Mouse (Mus musculus) hindbrain, postnatal 0 days (tissue): Measurements from ENCODE around the gene Vps11. TPM values are rescaled to one million over a fixed set of nuclear protein-coding genes. Genes with fewer than 3 reads are reported as not detected.

ENCODE experiments used
- ATAC-seq: fragments of 200-750 bp; cut with Nextera tagmentation; 2 replicates; pipeline ENCODE4 v1.8.0; 2017; ENCODE audit warnings: mild to moderate bottlenecking, moderate TSS enrichment, moderate library complexity
- DNase-seq: peaks from one replicate; pipeline ENCODE4 v3.0.0-alpha.2; 2015; ENCODE audit warnings: low spot score
- H3K27ac ChIP-seq: fragments of 300-500 bp; sonication (generic); 2 replicates; pipeline ENCODE4 v1.5.1; 2014; ENCODE audit warnings: mild to moderate bottlenecking
- H3K27me3 ChIP-seq: fragments of 300-500 bp; sonication (generic); 2 replicates; pipeline ENCODE4 v1.6.1; 2014; ENCODE audit warnings: low read length, mixed read lengths; ENCODE audit not compliant: insufficient read depth
- H3K36me3 ChIP-seq: fragments of 300-500 bp; sonication (generic); 2 replicates; pipeline ENCODE4 v1.6.1; 2014; ENCODE audit warnings: low read length, mixed read lengths; ENCODE audit not compliant: insufficient read depth
- H3K4me1 ChIP-seq: fragments of 300-500 bp; sonication (generic); 2 replicates; pipeline ENCODE4 v1.6.1; 2014; ENCODE audit warnings: antibody characterized with exemption, low read length, mixed read lengths; ENCODE audit not compliant: insufficient read depth
- H3K4me2 ChIP-seq: fragments of 300-500 bp; sonication (generic); 2 replicates; pipeline ENCODE4 v1.6.1; 2014; ENCODE audit warnings: low read depth, mild to moderate bottlenecking, low read length, moderate library complexity, mixed read lengths
- H3K4me3 ChIP-seq: fragments of 300-500 bp; sonication (generic); 2 replicates; pipeline ENCODE4 v1.5.1; 2014; ENCODE audit warnings: low read length
- H3K9ac ChIP-seq: fragments of 300-500 bp; sonication (generic); replicated peaks from 2 replicates; pipeline ENCODE4 v1.6.1; 2014; ENCODE audit warnings: mild to moderate bottlenecking, low read length, moderate library complexity, mixed read lengths
- H3K9me3 ChIP-seq: fragments of 300-500 bp; sonication (generic); 2 replicates; pipeline ENCODE4 v1.6.1; 2016; ENCODE audit warnings: low read length, mixed read lengths
- CTCF ChIP-seq: IDR thresholded peaks from 2 replicates; pipeline ENCODE4 v1.5.1; 2016; ENCODE audit warnings: antibody characterized with exemption, control low read depth, low read depth
- WGBS: fragments of 180-500 bp; shearing (Covaris S2); extraction: QIAGEN DNeasy Blood & Tissue Kit; methylation state at CpG from one replicate; pipeline ENCODE4 v1.1.7; 2014; 5-methylcytosine and 5-hydroxymethylcytosine counted together
- polyA plus RNA-seq: library from polyadenylated mRNA; unstranded; fragments of >200 nt; fragmentation: Nextera tagmentation; extraction: Ambion mirVana; gene quantifications from 2 replicates; pipeline ENCODE4 v1.2.1, GENCODE M21; 2015
- total RNA-seq: library from RNA; depleted of rRNA; stranded (reverse); fragments of >200 nt; gene quantifications from 2 replicates; pipeline ENCODE4 v1.2.3, GENCODE M21; 2014

The Vps11 gene
- total and polyA plus RNA-seq, 2 experiments from 2014 or later: 39.9 to 53.2 TPM

- peak overlapping the region; percentile 82 for H3K27ac ChIP-seq
- peak overlapping the region; percentile 90 for H3K4me2 ChIP-seq
- H3K4me3 ChIP-seq: peak overlapping the region; percentile 88
- no peaks in the 10 kb centered on the region for H3K27me3 ChIP-seq
- H3K4me1 ChIP-seq: peaks cover 3% of the 10 kb centered on the region; the same call in 1 of the 2 replicates
- H3K36me3 ChIP-seq: peaks cover 26% of the 10 kb centered on the region
- ATAC-seq (no peak), DNase-seq (no peak)
- H3K9me3 ChIP-seq: no peaks in the 10 kb centered on the region
- 4% methylated on average over 5 of the region's 5 CpGs for WGBS
- H3K9ac ChIP-seq: peak overlapping the region; percentile 91
- no peak for TF ChIP-seq CTCF
These were observed 25.4 kb downstream of the Vps11 start for GRCm38 (mm10) chr9:44336093-44336406.

- Histone ChIP-seq H3K27me3 (no peaks in the 10 kb centered on the region), H3K4me1 (peaks cover 3% of the 10 kb centered on the region; the same call in 1 of the 2 replicates), H3K4me3 (peak overlapping the region; percentile 88), H3K36me3 (peaks cover 31% of the 10 kb centered on the region), H3K9ac (peak overlapping the region; percentile 91), H3K4me2 (peak overlapping the region; percentile 90), H3K9me3 (no peaks in the 10 kb centered on the region), H3K27ac (peak overlapping the region; percentile 82)
- DNase-seq (no peak), ATAC-seq (no peak)
- under 1% methylated on average over 48 of the region's 50 CpGs for WGBS
- TF ChIP-seq CTCF: no peak
These were observed 26.0 kb downstream of the Vps11 start for GRCm38 (mm10) chr9:44335331-44336092.

GRCm38 (mm10) chr9:44334396-44335330 lies 26.8 kb downstream of the Vps11 start, which contains the start of gene H2afx:
H2afx (plus strand) TSS chr9:44334694.
- H3K4me2 ChIP-seq: peak within 1 kb of the TSS; percentile 90
- WGBS: under 1% methylated on average over 83 of the region's 91 CpGs
- peak within 1 kb of the TSS; percentile 82 for H3K27ac ChIP-seq
- H3K9me3 ChIP-seq: no peaks in the 10 kb centered on the region
- peak; percentile 98 for ATAC-seq
- peaks cover 36% of the 10 kb centered on the region for H3K36me3 ChIP-seq
- H3K9ac ChIP-seq: peak within 1 kb of the TSS; percentile 91
- H3K4me1 ChIP-seq: peaks cover 3% of the 10 kb centered on the region; the same call in 1 of the 2 replicates
- no peaks in the 10 kb centered on the region for H3K27me3 ChIP-seq
- DNase-seq: peak; percentile 99
- peak within 1 kb of the TSS; percentile 88 for H3K4me3 ChIP-seq
- TF ChIP-seq CTCF: peak; percentile 58

GRCm38 (mm10) chr9:44332918-44333638 lies 28.4 kb downstream of the Vps11 start:
- WGBS: 94% methylated on average over 13 of the region's 13 CpGs
- Histone ChIP-seq H3K27me3 (no peaks in the 10 kb centered on the region), H3K4me2 (no peak overlapping the region), H3K36me3 (peaks cover 36% of the 10 kb centered on the region), H3K9ac (no peak overlapping the region), H3K27ac (no peak overlapping the region), H3K9me3 (no peaks in the 10 kb centered on the region), H3K4me1 (peaks cover 3% of the 10 kb centered on the region; the same call in 1 of the 2 replicates), H3K4me3 (no peak overlapping the region)
- DNase-seq (no peak), ATAC-seq (no peak)
- no peak for TF ChIP-seq CTCF

- no peaks in the 10 kb centered on the region for H3K9me3 ChIP-seq
- no peak overlapping the region for H3K4me3 ChIP-seq
- H3K9ac ChIP-seq: no peak overlapping the region
- H3K4me2 ChIP-seq: no peak overlapping the region
- H3K27ac ChIP-seq: no peak overlapping the region
- TF ChIP-seq CTCF: no peak
- H3K36me3 ChIP-seq: peaks cover 36% of the 10 kb centered on the region
- no peaks in the 10 kb centered on the region for H3K27me3 ChIP-seq
- WGBS: 94% methylated on average over 6 of the region's 6 CpGs
- ATAC-seq: no peak
- 0 out of 2 replicates have a peak, but pooled peaks cover 10% of the 10 kb centered on the region for H3K4me1 ChIP-seq
- DNase-seq: no peak
These were observed 30.7 kb downstream of the Vps11 start for GRCm38 (mm10) chr9:44330736-44331135.

GRCm38 (mm10) chr9:44327926-44328325 lies 33.5 kb downstream of the Vps11 start:
- H3K4me2 ChIP-seq: peak overlapping the region; percentile 76
- H3K27ac ChIP-seq: no peak overlapping the region
- ATAC-seq: no peak
- 0 out of 2 replicates have a peak, but pooled peaks cover 10% of the 10 kb centered on the region for H3K4me1 ChIP-seq
- TF ChIP-seq CTCF: no peak
- no peaks in the 10 kb centered on the region for H3K9me3 ChIP-seq
- 84% methylated on average over 5 of the region's 5 CpGs for WGBS
- H3K36me3 ChIP-seq: peaks cover 30% of the 10 kb centered on the region
- H3K9ac ChIP-seq: no peak overlapping the region
- no peaks in the 10 kb centered on the region for H3K27me3 ChIP-seq
- DNase-seq: no peak
- H3K4me3 ChIP-seq: no peak overlapping the region; the same call in 1 of the 2 replicates
